Mouse (Mus musculus) adrenal gland, postnatal 25 days (tissue): ENCODE data around the gene Cyp3a44. TPM values are rescaled to one million over a fixed set of nuclear protein-coding genes. Genes with fewer than 3 reads are reported as not detected.
"Not testable (repeated sequence)": the region's sequence is repeated elsewhere in the genome, so short reads cannot be mapped to it uniquely, and the experiment has no call there.

Source experiments
- DNase-seq: peaks from one replicate; pipeline ENCODE4 v3.0.0; 2021; ENCODE audit warnings: mixed read lengths
- long read RNA-seq: library from polyadenylated mRNA; stranded (forward); transcript quantifications from one replicate; pipeline ENCODE4 v2.0.0, GENCODE M21; 2021
- total RNA-seq: library from RNA; stranded (reverse); gene quantifications from 2 replicates; pipeline ENCODE4 v1.2.3, GENCODE M21; 2021

Gene Cyp3a44
- 0.95 TPM in 1 of 2 replicates, not detected in the other for total RNA-seq
- long read RNA-seq, partial matches to known transcripts = 1 of 8 reads
- long read RNA-seq, other reads (novel, unspliced or antisense) = 3 of 8 reads

- DNase-seq = not testable (repeated sequence)
Observed at GRCm38 (mm10) chr5:145805796-145806195, at the start of gene Cyp3a44. Gene Cyp3a44 (minus strand): TSS chr5:145805874.

DNA sequence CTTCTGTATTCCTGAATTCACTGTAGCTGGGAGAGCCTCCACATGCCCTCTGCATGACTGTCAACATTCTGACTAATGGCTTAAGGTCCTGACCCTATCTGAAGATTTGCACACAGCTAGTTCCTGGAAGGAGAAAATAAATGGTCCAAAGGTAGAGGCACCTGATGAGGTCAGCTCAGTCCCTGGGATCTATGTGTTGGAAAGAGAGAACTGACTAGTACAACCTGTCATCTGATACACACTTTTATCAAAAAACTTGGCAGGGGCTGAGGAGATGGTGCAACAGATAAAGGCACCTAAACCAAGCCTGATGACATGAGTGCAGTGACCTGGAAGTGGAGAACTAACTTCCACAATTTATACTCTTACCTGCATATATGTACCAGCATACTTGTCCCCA is 5.4 kb downstream of the Cyp3a44 start:
- DNase-seq = not testable (repeated sequence)

DNA sequence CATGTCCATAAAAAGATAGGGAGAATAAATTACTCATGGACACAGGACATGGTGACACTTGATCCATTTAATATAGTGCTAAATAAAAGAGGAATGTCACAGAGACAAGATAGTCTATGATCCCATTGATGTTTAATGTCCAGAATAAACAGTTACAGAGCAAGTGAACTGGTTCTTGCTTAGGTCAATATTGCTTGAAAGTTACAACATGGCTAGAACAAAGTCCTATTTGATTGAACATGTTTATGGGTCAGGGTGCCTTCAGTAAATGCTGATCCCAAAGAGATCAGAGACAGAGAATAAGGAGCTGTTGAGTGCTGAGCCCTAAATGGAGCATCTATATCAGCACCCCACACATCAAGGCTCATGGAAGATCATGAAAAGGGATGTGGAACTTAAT is 12.4 kb downstream of the Cyp3a44 start:
- DNase-seq = not testable (repeated sequence)

- DNase-seq = not testable (repeated sequence)
Observed at GRCm38 (mm10) chr5:145737512-145737911, 68.2 kb downstream of the Cyp3a44 start.

Other genes with a start within 250 kb of the Cyp3a44 start
- not detected in 2 replicates for gene Cyp3a41b, start 221.1 kb downstream of the Cyp3a44 start, total RNA-seq
- 1.2 TPM in 1 of 2 replicates, not detected in the other for gene Cyp3a41a, start 85.7 kb downstream of the Cyp3a44 start, total RNA-seq
- 0.18 and 18.3 TPM in 2 replicates for gene Cyp3a11, start 74.1 kb upstream of the Cyp3a44 start, total RNA-seq
- gene Cyp3a25, start 203.7 kb upstream of the Cyp3a44 start, total RNA-seq = 10.8 TPM in 1 of 2 replicates, not detected in the other